Mouse (Mus musculus) R1 (cell line): Measurements from ENCODE around the gene Scaf1.

ENCODE experiments used
- DNase-seq: peaks from one replicate; pipeline ENCODE4 v3.0.0-alpha.2; 2018; ENCODE audit warnings: low read depth, low spot score

Scaf1 gene

GRCm38 (mm10) chr7:44985595-44986191, 30.5 kb downstream of the Scaf1 start:
- peak; percentile 94 for DNase-seq

DNA sequence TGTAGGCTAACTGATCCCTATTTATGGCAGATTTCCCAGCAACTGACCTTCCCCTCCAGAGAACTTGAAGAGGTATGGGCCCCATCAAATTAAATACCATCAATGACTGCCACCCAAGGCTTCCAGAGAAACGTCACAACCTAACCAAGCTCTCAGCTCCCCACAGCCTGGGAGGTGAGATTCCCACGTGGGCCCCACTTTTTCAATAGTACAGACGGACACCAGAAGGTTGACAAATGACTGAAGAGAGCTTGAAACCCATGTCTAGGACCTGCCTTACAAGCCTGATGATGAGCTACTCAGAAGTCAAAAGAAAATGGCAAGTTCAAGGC, 31.4 kb downstream of the Scaf1 start:
- DNase-seq = no peak

DNA sequence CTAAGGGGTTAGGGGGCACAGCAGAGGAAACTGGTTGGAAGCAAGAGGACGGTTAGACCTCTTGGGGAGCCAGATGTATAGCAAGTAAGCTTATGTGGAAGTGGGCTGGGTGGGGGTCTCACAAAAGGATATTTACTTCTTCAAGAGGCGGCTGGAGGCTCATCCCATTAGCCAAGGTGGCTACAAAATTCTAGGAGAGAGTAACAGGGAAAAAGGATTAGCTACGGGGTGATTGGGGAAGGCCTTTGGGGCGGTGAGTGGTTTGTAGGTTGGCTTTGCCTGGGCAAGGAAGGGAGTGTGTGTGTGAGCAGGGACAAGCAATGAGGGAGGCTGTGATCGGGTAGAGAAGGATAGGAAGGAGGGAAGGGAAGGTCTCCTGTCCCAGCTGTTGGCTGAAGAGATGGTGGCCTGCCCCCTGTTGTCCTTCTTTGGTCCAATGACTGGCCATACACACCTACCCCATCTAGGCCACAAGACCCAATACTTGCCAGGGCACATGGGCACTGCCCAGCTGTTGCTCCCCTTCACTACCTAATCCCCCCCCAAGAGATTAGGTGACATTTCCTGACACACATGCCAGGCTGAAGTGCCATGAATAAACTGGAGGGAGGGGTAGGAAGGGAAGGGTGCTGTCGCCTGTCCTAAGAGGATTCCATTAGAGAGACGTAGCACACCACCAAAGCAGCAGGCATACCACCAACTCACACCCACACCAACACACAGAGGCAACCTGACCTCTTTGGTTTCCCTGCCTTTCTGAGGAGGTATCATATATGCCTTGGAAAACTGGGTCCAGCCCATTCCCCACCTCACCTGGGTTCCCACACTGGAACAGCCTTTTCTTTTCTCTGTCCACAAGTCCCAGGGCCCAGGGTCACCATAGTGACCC, 32.0 kb downstream of the Scaf1 start:
- DNase-seq = no peak

- DNase-seq = peak; percentile 86
These were observed 33.1 kb downstream of the Scaf1 start for GRCm38 (mm10) chr7:44983085-44983484.

DNA sequence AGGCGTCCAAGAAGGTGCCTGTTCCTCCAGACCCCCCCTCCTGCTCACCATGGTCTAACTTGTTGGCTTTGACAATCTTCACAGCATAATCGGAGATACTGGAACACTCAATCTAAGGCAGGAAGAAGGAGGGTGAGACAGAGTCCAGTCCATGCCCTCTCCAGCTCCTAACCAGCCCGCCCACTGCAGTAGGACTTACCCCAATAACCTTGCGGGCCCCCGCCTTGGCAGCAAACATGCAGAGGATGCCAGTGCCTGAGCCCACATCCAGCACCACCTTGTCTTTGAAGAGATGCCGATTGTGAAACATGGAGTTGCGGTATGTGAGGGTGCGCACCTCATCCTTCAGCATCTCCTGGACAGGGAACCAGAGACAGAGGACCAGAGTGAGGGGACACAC, 34.6 kb downstream of the Scaf1 start:
- no peak for DNase-seq

- no peak for DNase-seq
These were observed 37.9 kb downstream of the Scaf1 start for GRCm38 (mm10) chr7:44978300-44978699.

GRCm38 (mm10) chr7:44975117-44975419, 41.1 kb downstream of the Scaf1 start:
- no peak for DNase-seq

DNA sequence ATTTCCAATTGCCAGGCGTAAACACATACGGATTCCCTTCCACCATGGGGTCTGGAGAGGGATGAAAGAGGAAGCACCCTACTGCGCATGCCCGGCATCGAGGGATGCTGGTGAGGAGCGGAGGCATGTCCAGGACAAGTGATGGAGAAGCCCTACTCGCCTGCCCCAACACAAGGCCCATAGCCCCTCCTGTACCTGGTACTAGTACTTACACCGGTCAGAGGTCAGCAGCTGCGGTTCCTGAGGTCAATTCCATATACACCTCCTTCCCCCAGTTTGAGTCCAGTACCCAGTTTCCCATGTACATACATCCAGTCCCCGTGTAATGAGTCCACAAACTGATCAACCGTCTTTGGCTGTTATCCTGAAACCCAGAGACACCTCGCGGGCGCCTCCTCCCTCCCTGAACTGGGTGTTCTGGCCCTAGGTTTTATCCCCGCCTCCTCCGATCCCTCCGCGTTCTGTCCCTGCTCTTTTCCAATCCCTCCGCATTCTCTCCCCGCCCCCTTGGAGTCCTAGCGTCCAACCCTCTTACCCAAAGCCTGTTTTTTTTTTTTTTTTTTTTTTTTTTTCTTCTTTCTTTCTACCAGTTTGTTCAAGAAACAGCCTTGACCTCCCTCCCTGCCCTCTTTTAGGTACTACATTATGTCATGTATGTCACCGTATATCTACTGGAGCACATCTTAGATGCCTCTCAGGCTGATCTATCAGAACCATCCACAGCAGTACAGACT, 41.6 kb downstream of the Scaf1 start, which contains the start of gene Cpt1c:
Gene Cpt1c (minus strand): TSS at position 469 of the 734 bp plus-strand sequence.
- peak; percentile 98 for DNase-seq

DNA sequence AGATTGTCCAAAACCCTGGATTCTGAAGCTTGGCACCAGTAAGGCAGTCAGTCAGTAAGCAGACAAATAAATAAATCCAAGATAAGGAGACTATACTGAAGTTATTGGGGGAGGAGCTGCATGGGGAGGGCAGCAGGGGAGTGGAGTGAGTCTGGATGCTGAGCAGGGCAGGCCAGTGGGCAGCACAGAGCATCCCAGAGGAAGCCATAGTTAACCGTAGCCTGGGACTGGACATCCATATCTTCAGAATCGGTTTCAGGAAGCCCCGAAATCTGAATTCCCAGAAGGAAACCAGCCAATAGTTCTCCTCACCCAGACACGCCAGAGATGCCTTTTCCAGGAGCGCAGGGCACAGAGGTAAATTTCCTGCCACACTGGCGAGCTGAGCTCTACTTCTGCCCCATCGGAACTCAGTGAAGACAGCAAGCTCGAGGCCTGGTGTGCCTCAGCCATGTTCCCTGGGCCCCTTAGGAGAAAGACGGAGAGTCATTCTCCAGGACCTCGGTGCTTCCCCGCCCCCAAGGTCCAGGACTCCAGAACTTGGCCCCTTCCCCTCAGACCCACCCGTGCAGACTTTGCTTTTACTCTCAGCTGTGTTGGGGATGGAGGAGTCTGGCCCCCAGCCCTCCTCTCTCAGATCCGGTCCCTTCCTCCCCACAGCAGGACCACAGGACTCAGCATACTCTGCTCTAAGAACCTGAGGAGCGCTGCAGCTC, 42.6 kb downstream of the Scaf1 start:
- DNase-seq = peak; percentile 48

DNA sequence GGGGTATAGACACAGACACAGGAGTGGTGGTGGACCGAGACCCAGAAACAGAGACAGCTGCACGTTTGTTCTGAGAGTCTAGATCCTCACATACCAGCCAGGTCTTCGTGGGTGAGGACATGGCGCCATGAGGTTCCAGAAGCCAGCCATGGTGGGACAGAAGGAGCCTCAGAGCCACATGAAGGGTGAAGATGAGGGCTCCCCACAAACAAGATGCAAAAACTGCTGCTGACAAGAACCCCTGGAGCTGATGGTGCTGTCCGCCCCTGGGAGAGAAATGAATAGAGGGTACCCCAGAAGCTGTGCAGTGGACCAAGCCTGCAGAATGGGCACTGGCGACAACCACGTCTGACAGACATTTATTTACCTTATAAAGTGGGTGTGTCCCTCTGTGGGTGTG, 45.0 kb downstream of the Scaf1 start:
- DNase-seq = no peak

DNA sequence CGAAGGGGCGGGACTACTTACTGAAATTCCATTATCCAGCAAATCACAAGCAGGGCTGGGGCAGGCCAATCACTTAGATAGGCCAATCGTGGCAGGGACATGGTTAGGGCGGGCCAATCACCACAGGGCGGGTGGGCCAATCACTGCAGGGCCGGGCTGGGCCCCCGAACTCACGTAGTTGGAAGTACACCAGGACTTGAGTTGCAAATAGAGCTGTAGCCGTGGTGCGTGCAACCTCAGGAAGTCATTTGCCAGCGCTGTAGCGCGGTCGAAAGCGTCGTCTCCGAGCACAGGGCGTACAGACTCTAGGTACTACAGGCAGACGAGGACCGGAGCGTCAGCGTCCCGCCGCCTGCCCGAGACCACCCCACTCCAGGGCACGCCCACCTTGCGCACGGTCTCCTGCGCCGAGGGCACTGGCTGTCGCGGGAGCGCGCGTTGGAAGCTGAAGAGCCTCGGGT, 45.9 kb downstream of the Scaf1 start:
- peak; percentile 98 for DNase-seq

GRCm38 (mm10) chr7:44966638-44967037, 49.5 kb downstream of the Scaf1 start:
- DNase-seq = peak; percentile 43

- DNase-seq = peak; percentile 47
These were observed 50.2 kb downstream of the Scaf1 start for GRCm38 (mm10) chr7:44965975-44966374.

- no peak for DNase-seq
These were observed 51.2 kb downstream of the Scaf1 start for GRCm38 (mm10) chr7:44964990-44965389.

DNA sequence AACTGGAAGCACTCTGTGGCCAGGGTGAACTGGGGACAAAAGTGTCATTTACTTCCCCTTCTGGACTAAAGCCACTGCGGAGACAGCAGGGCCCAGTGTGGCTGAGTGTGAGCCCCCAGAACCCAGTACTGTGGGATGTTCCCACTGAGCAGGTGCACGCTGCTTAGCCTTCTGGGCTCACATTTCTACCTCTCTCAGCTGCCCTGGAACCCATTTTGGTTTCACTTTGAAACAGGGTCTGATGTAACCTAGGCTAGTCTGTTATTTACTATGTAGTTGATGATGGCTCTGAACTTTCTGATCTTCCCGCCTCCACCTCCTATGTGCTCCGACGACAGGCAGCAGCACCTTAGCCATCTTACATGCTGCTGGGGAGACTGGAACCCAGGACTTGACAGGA, 53.3 kb downstream of the Scaf1 start:
- DNase-seq = no peak

DNA sequence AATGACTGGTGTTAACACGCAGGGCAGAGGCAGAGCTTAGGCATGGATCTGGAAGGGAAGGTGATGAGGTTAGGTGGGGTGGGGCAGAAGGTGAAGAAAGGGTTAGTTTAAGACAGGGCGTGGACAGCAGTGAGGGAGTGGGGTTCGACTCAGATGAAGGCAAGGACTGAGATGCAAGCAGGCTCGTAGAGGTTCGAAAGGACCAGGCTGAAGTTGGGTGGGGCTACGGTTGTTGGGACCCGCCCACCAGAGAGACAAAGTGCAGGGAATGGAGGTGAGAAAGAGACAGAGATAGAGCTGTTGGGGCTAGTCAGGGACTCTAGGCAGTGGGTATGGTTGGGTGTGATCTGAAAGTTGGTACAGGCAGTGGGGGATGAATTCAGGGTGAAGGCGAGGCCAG, 53.8 kb downstream of the Scaf1 start:
- DNase-seq = peak; percentile 53

GRCm38 (mm10) chr7:44960512-44960910, 55.7 kb downstream of the Scaf1 start:
- DNase-seq = no peak

- no peak for DNase-seq
These were observed 56.2 kb downstream of the Scaf1 start for GRCm38 (mm10) chr7:44959874-44960511.

DNA sequence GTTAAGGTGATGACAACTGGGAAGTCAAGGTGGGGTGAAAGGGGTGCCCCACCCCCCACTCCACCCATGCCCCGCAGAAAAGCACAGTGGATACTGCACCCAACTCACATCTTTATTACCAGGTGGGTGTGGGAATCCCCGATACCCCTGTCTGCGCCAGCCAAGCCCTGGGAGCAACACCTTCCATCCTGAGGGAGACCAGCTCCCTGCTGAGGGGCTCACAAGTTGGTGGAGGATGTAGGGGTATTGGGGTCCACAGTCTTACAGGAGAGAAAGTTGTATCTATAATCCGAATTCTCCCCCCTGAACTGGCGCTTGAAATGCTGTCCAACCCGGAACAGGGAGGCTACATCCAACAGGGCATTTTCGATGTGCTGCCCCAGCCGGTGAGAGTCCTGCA, 56.9 kb downstream of the Scaf1 start:
- DNase-seq = no peak

DNA sequence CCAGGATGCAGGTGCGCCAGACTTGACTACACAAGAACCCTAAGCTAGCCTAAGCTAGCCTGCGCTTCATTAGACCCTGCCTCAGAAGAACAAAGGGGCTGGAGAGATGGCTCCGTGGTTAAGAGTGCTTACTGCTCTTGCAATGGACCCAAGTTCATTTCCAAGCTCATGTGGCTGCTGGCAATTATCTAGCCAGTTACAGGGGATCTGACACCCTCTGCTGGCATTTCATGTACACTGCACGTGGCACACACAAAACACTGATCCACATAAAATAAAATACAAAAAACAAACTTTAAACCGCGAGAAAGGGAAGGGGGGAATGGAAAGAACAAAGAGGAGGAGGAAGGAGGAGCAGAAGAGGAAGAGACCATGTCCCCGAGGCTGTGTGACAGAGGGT, 58.0 kb downstream of the Scaf1 start:
- peak; percentile 66 for DNase-seq

DNA sequence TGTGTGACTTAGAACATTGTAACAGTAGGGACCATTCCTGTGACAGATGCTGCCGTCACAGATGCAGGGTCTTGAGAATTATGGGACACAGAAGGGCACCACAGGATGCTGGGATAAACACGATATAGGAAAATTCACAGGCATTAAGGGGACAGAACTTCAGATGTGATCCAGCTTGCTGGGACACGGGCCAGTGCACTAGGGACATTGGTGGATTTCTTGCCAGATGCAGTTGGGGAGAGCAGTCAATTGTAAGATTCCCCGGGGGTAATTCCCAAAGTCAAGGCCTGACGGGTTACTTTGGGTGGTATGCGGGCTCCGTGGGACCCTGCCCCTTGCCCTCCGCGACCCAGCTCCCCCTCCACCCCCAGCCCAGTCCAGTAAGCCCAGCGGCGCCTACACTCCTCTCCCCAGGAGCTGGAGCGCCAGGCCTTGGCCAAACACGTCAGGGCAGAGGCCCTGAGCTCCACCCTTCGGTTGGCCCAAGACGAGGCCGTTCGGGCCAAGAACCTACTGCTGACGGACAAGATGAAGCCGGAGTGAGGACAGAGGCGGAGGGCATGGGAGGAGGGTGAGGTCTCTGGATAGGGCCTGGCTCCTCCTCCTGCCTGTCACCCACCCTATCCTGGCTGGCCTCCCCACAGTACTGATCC, 58.9 kb downstream of the Scaf1 start:
- DNase-seq = no peak
